Mouse (Mus musculus) MEL (cell line): Measurements from ENCODE around the gene Lzts2. TPM values are rescaled to one million over a fixed set of nuclear protein-coding genes. Genes with fewer than 3 reads are reported as not detected.

Experiments used
- DNase-seq: peaks from one replicate; pipeline ENCODE4 v3.0.0; 2011; ENCODE audit warnings: low read depth, low spot score
- H3K27ac ChIP-seq: 2 replicates; pipeline ENCODE4 v1.5.1; 2012; ENCODE audit warnings: low read depth, mild to moderate bottlenecking, control low read depth, low read length, moderate library complexity; ENCODE audit not compliant: control insufficient read depth
- H3K27me3 ChIP-seq, 2 experiments: fragments of 150-350 bp in 1 of 2; sonication (generic) in 1 of 2; 2 replicates each; pipeline ENCODE4 v1.6.1; 2012; ENCODE audit warnings: low read length in 2 of 2, mild to moderate bottlenecking in 2 of 2, improper control_type of control experiment in 1 of 2, moderate library complexity in 1 of 2; ENCODE audit not compliant: insufficient read depth in 2 of 2, control insufficient read depth in 1 of 2
- H3K36me3 ChIP-seq, 2 experiments: 2 replicates each; pipeline ENCODE4 v1.6.1; 2012 to 2014; ENCODE audit warnings: low read length in 2 of 2, improper control_type of control experiment in 1 of 2, inconsistent platforms in 1 of 2, mild to moderate bottlenecking in 1 of 2; ENCODE audit not compliant: insufficient read depth in 2 of 2, control insufficient read depth in 1 of 2
- H3K4me1 ChIP-seq, 2 experiments: fragments of 150-350 bp in 1 of 2; sonication (generic) in 1 of 2; 2 replicates each; pipeline ENCODE4 v1.6.1; 2012; ENCODE audit warnings: low read length in 2 of 2, improper control_type of control experiment in 1 of 2, mild to moderate bottlenecking in 1 of 2; ENCODE audit not compliant: insufficient read depth in 2 of 2, control insufficient read depth in 1 of 2
- H3K4me3 ChIP-seq, 2 experiments: fragments of 150-350 bp in 1 of 2; sonication (generic) in 1 of 2; 2 replicates each; pipeline ENCODE4 v1.5.1; 2012; ENCODE audit warnings: low read depth in 2 of 2, low read length in 2 of 2, mild to moderate bottlenecking in 2 of 2, moderate library complexity in 2 of 2, control low read depth in 1 of 2, improper control_type of control experiment in 1 of 2; ENCODE audit not compliant: control insufficient read depth in 1 of 2, insufficient read depth in 1 of 2
- H3K79me2 ChIP-seq: 2 replicates; pipeline ENCODE4 v1.6.1; 2012; ENCODE audit warnings: mild to moderate bottlenecking, low read length, moderate library complexity; ENCODE audit not compliant: control insufficient read depth, poor library complexity, insufficient read depth
- H3K9ac ChIP-seq: 2 replicates; pipeline ENCODE4 v1.6.1; 2012; ENCODE audit warnings: low read depth, mild to moderate bottlenecking, control low read depth, low read length, moderate library complexity; ENCODE audit not compliant: control insufficient read depth, poor library complexity, severe bottlenecking
- H3K9me3 ChIP-seq: fragments of 150-350 bp; sonication (generic); replicated peaks from 2 replicates; pipeline ENCODE4 v1.6.1; 2012; ENCODE audit warnings: mild to moderate bottlenecking, low read length, improper control_type of control experiment, moderate library complexity; ENCODE audit not compliant: insufficient read depth
- CTCF ChIP-seq, 3 experiments: IDR thresholded peaks in 2 of 3; conservative IDR thresholded peaks in 1 of 3; 2 replicates each; pipeline ENCODE4 v1.5.1; 2011 to 2012; ENCODE audit warnings: low read length in 3 of 3, low read depth in 2 of 3, mild to moderate bottlenecking in 2 of 3, improper control_type of control experiment in 1 of 3, inconsistent platforms in 1 of 3, mixed read lengths in 1 of 3, moderate library complexity in 1 of 3; ENCODE audit not compliant: control insufficient read depth in 1 of 3, insufficient read depth in 1 of 3, poor library complexity in 1 of 3, severe bottlenecking in 1 of 3
- EP300 ChIP-seq, 2 experiments: IDR thresholded peaks; 2 replicates each; pipeline ENCODE4 v1.6.1; 2011; ENCODE audit warnings: improper control_type of control experiment in 2 of 2, low read length in 2 of 2, low read depth in 1 of 2, mild to moderate bottlenecking in 1 of 2
- GATA1 ChIP-seq: IDR thresholded peaks from 2 replicates; pipeline ENCODE4 v1.6.1; 2011; ENCODE audit warnings: low read depth, low read length, improper control_type of control experiment
- JUND ChIP-seq: IDR thresholded peaks from 2 replicates; pipeline ENCODE4 v1.6.1; 2011; ENCODE audit warnings: low read depth, mild to moderate bottlenecking, improper control_type of control experiment, low read length
- KAT2A ChIP-seq: conservative IDR thresholded peaks from 2 replicates; pipeline ENCODE4 v1.6.1; 2012; ENCODE audit warnings: low read depth, low read length, improper control_type of control experiment, inconsistent platforms
- MAZ ChIP-seq: IDR thresholded peaks from 2 replicates; pipeline ENCODE4 v1.6.1; 2012; ENCODE audit warnings: low read depth, mild to moderate bottlenecking, inconsistent platforms, low read length, improper control_type of control experiment
- MXI1 ChIP-seq: IDR thresholded peaks from 2 replicates; pipeline ENCODE4 v1.6.1; 2011; ENCODE audit warnings: mild to moderate bottlenecking, low read depth, low read length, improper control_type of control experiment
- POLR2A ChIP-seq, 2 experiments: IDR thresholded peaks; 2 replicates each; pipeline ENCODE4 v1.6.1; 2011 to 2012; ENCODE audit warnings: low read length in 2 of 2, mild to moderate bottlenecking in 2 of 2, control low read depth in 1 of 2, improper control_type of control experiment in 1 of 2, low read depth in 1 of 2, moderate library complexity in 1 of 2; ENCODE audit not compliant: control insufficient read depth in 1 of 2, insufficient read depth in 1 of 2, poor library complexity in 1 of 2
- POLR2AphosphoS2 ChIP-seq: IDR thresholded peaks from 2 replicates; pipeline ENCODE4 v1.6.1; 2011; ENCODE audit warnings: low read length, improper control_type of control experiment
- RAD21 ChIP-seq: IDR thresholded peaks from 2 replicates; pipeline ENCODE4 v1.6.1; 2011; ENCODE audit warnings: mild to moderate bottlenecking, low read depth, low read length, improper control_type of control experiment
- SIN3A ChIP-seq: IDR thresholded peaks from 2 replicates; pipeline ENCODE4 v1.6.1; 2012; ENCODE audit warnings: low read length, improper control_type of control experiment, inconsistent platforms
- SMC3 ChIP-seq: IDR thresholded peaks from 2 replicates; pipeline ENCODE4 v1.6.1; 2011; ENCODE audit warnings: low read depth, low read length, improper control_type of control experiment
- ZC3H11A ChIP-seq: IDR thresholded peaks from 2 replicates; pipeline ENCODE4 v1.6.1; 2012; ENCODE audit warnings: low read depth, mild to moderate bottlenecking, inconsistent platforms, low read length, improper control_type of control experiment
- ZKSCAN1 ChIP-seq: IDR thresholded peaks from 2 replicates; pipeline ENCODE4 v1.6.1; 2012; ENCODE audit warnings: low read depth, mild to moderate bottlenecking, inconsistent platforms, low read length, improper control_type of control experiment, moderate library complexity
- ZNF384 ChIP-seq: IDR thresholded peaks from 2 replicates; pipeline ENCODE4 v1.6.1; 2012; ENCODE audit warnings: low read depth, mild to moderate bottlenecking, inconsistent platforms, low read length, improper control_type of control experiment
- polyA plus RNA-seq, 2 experiments: library from polyadenylated mRNA; stranded (reverse) in 1 of 2; unstranded in 1 of 2; fragments of >175 nt in 1 of 2; fragments of >200 nt in 1 of 2; gene quantifications; 2 replicates each; pipeline versions ENCODE4 v1.2.1 to v1.2.4; 2012; ENCODE audit warnings: low replicate concordance in 2 of 2, low read depth in 1 of 2; ENCODE audit not compliant: insufficient read length in 2 of 2, insufficient read depth in 1 of 2, missing spikeins in 1 of 2
- total RNA-seq: library from RNA; depleted of rRNA; stranded (reverse); fragments of 300-350 nt; gene quantifications from 2 replicates; pipeline ENCODE4 v1.2.3, GENCODE M21; 2012

Gene Lzts2
- total and polyA plus RNA-seq, 3 experiments: 4.0 to 13.1 TPM; not detected in 1

DNA sequence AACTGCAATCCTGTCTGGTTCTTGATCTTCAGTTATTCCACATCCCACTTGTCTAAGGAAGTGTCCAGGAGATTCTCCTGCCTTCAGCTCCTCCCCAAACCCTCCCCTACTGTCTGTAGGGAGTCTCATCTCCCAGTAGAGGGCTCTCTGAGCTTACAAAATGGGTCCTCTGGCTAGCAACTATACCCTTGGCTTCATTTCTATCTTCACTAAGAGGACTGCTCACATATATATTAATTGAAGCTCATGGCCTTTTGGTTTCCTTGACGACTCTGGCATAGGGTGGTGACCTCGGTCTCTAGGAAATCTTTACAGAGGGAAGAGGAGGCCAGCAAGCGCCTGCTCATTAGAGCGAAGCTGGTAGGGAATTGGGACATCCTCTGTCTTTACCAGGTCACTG lies 42.1 kb downstream of the Lzts2 start:
- peaks cover 13 to 32% of the 10 kb centered on the region in 2 experiments for H3K4me1 ChIP-seq
- no peaks in the 10 kb centered on the region for H3K9me3 ChIP-seq
- peak; percentile 84 for DNase-seq
- no peak overlapping the region for H3K4me3 ChIP-seq
- no peak overlapping the region for H3K27ac ChIP-seq
- peaks cover 0 to 29% of the 10 kb centered on the region in 2 experiments; a peak in 2 of 4 replicates for H3K36me3 ChIP-seq
- H3K79me2 ChIP-seq: peaks cover 3% of the 10 kb centered on the region; the same call in 1 of the 2 replicates
- no peak overlapping the region for H3K9ac ChIP-seq
- H3K27me3 ChIP-seq: no peaks in the 10 kb centered on the region
- TF ChIP-seq POLR2AphosphoS2 (no peak), ZKSCAN1 (no peak), GATA1 (0 out of 2 replicates have a peak, but pooled peaks have one; percentile 21), MAZ (peak; percentile 78), CTCF (IDR thresholded peaks at IDR 0.05 in 2 of 3, conservative IDR thresholded peaks at IDR 0.05 in 1 of 3; ENCODE audit: control insufficient read depth in 1 of 3, insufficient read depth in 1 of 3, low read depth in 2 of 3, low read length in 3 of 3, poor library complexity in 1 of 3, severe bottlenecking in 1 of 3) (peak; percentile 71 to 98 (median 76)), SMC3 (peak; percentile 78), ZC3H11A (peak; percentile 86), RAD21 (peak; percentile 96), JUND (peak; percentile 56; the same call in 1 of the 2 replicates), MXI1 (0 out of 2 replicates have a peak, but pooled peaks have one; percentile 24), KAT2A (no peak), SIN3A (peak; percentile 65; the same call in 1 of the 2 replicates)

DNA sequence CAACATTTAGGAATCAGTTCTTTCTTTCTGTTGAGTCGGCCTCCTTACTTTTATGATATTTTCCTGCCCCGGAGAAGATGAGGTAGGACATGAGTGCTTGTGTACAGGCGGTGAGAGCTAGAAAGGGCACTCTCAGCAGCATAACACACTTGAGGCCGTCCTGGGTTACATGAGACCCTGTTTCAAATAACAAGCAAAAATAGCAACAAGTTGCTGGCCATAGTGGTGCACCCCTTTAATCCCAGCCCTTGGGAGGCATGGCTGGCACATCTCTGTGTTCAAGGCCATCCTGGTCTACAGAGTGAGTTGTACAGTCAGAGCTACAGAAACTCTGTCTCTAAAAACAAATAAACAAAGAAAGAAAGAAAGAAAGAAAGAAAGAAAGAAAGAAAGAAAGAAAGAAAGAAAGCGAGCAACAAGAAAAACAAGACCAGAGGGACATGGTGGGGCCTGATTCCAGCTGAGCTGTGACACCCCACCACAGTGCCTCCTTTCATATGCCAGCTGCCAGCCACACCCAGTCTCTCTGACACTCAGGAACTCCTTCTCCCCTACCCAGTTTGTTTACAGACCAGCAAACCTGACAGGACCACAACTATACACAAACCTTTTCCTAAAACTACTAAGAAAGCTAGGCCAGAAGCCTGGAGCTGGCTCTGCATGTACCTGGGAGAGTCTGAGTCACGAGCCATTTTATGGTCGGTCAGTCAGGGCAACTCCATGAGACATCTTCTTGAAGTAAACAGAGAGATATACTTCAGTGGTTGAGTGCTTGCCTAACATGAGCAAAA lies 42.9 kb downstream of the Lzts2 start:
- Histone ChIP-seq H3K9me3 (no peaks in the 10 kb centered on the region), H3K79me2 (peaks cover 3% of the 10 kb centered on the region; the same call in 1 of the 2 replicates), H3K4me3 (0 out of 4 replicates have a peak overlapping the region, but pooled peaks of 1 of the 2 experiments have one; percentile 9), H3K36me3 (peaks cover 0 to 29% of the 10 kb centered on the region in 2 experiments; a peak in 2 of 4 replicates), H3K27me3 (no peaks in the 10 kb centered on the region), H3K4me1 (peaks cover 13 to 32% of the 10 kb centered on the region in 2 experiments), H3K9ac (peak overlapping the region; percentile 75; the same call in 1 of the 2 replicates), H3K27ac (no peak overlapping the region)
- no peak for DNase-seq
- TF ChIP-seq POLR2A (IDR thresholded peaks at IDR 0.05; ENCODE audit: control insufficient read depth in 1 of 2, insufficient read depth in 1 of 2, low read depth in 1 of 2, low read length in 2 of 2, poor library complexity in 1 of 2) (no peak; a peak in 1 of 4 replicates), EP300 (IDR thresholded peaks at IDR 0.05; ENCODE audit: low read depth in 1 of 2, low read length in 2 of 2) (no peak), ZKSCAN1 (no peak), ZNF384 (no peak)
